Comparison of ENCODE assay signal across 8 mouse cellular contexts in genomic region chr19:46763356-46763755, GRCm38 (mm10). TPM values are rescaled to one million over a fixed set of nuclear protein-coding genes. Genes with fewer than 3 reads are reported as not detected.
DNase-seq lines count a peak whose midpoint lies in the region; ATAC-seq and TF ChIP-seq lines count a peak whose summit lies in the region.

No protein-coding gene starts in this region.

- TF ChIP-seq POLR2A in bone marrow macrophage, adult 2 months (IDR thresholded peaks at IDR 0.05; ENCODE audit: borderline replicate concordance, low read depth, low read length): no peak

- TF ChIP-seq CTCF in bone marrow macrophage, adult 2 months (IDR thresholded peaks at IDR 0.05; ENCODE audit: low read depth, low read length): no peak

- no peaks in the 10 kb centered on the region for H3K36me3 ChIP-seq in heart, embryonic 15.5 days
- no peaks in the 10 kb centered on the region for H3K36me3 ChIP-seq in hindbrain, embryonic 11.5 days (ENCODE audit: control insufficient read depth, insufficient read depth, low read length)
- no peaks in the 10 kb centered on the region for H3K36me3 ChIP-seq in midbrain, embryonic 13.5 days

- WGBS in heart, embryonic 15.5 days: 39% methylated on average over 7 of the region's 7 CpGs
- WGBS in hindbrain, embryonic 11.5 days: 6% methylated on average over 7 of the region's 7 CpGs
- WGBS in midbrain, embryonic 13.5 days: 10% methylated on average over 7 of the region's 7 CpGs

- no peak for DNase-seq in heart, adult 18-20 months
- peak; percentile 23 for DNase-seq in hindbrain, embryonic 11.5 days (ENCODE audit: low spot score)
- DNase-seq in urinary bladder, postnatal 36 days (ENCODE audit: low spot score in 2 of 2): no peak
- DNase-seq in spleen, postnatal 10 days (ENCODE audit: low spot score in 2 of 2): no peak

- H3K27me3 ChIP-seq in heart, embryonic 15.5 days: peaks cover 7% of the 10 kb centered on the region; the same call in 1 of the 2 replicates
- H3K27me3 ChIP-seq in hindbrain, embryonic 11.5 days (ENCODE audit: control insufficient read depth, insufficient read depth, low read length): peaks cover 6% of the 10 kb centered on the region
- H3K27me3 ChIP-seq in midbrain, embryonic 13.5 days: peaks cover 28% of the 10 kb centered on the region

- peaks cover 30% of the 10 kb centered on the region for H3K4me1 ChIP-seq in heart, embryonic 15.5 days (replicated peaks)
- peaks cover 11% of the 10 kb centered on the region for H3K4me1 ChIP-seq in bone marrow macrophage, adult 2 months (ENCODE audit: control insufficient read depth, insufficient read depth, low read length)
- H3K4me1 ChIP-seq in hindbrain, embryonic 11.5 days (replicated peaks; ENCODE audit: control insufficient read depth, insufficient read depth, low read length): peaks cover 5% of the 10 kb centered on the region; the same call in 1 of the 2 replicates
- peaks cover 40% of the 10 kb centered on the region for H3K4me1 ChIP-seq in midbrain, embryonic 13.5 days (replicated peaks)

- H3K9ac ChIP-seq in heart, embryonic 15.5 days: 0 out of 2 replicates have a peak overlapping the region, but pooled peaks have one; percentile 82
- H3K9ac ChIP-seq in hindbrain, embryonic 11.5 days (ENCODE audit: low read depth, low read length): no peak overlapping the region
- H3K9ac ChIP-seq in midbrain, embryonic 13.5 days (replicated peaks): no peak overlapping the region

- peak overlapping the region; percentile 76 for H3K4me3 ChIP-seq in heart, embryonic 15.5 days
- H3K4me3 ChIP-seq in bone marrow macrophage, adult 2 months (ENCODE audit: insufficient read depth, low read length): peak overlapping the region; percentile 84; the same call in 1 of the 2 replicates
- H3K4me3 ChIP-seq in hindbrain, embryonic 11.5 days (ENCODE audit: low read depth, low read length): peak overlapping the region; percentile 67
- H3K4me3 ChIP-seq in midbrain, embryonic 13.5 days (replicated peaks): peak overlapping the region; percentile 86

- no peak for ATAC-seq in heart, embryonic 15.5 days (replicated peaks; ENCODE audit: insufficient number of reproducible peaks, insufficient read depth, low FRiP score, low read depth)
- ATAC-seq in hindbrain, embryonic 11.5 days (ENCODE audit: low FRiP score): no peak
- no peak for ATAC-seq in midbrain, embryonic 13.5 days
- no peak for ATAC-seq in megakaryocyte, adult 5-6 weeks (ENCODE audit: poor library complexity, severe bottlenecking)

- no peaks in the 10 kb centered on the region for H3K9me3 ChIP-seq in heart, embryonic 15.5 days (replicated peaks)
- no peaks in the 10 kb centered on the region for H3K9me3 ChIP-seq in hindbrain, embryonic 11.5 days (ENCODE audit: control insufficient read depth, low read length)
- no peaks in the 10 kb centered on the region for H3K9me3 ChIP-seq in midbrain, embryonic 13.5 days

- H3K27ac ChIP-seq in heart, embryonic 15.5 days: no peak overlapping the region
- H3K27ac ChIP-seq in bone marrow macrophage, adult 2 months (ENCODE audit: insufficient read depth, low read depth, low read length): no peak overlapping the region
- no peak overlapping the region for H3K27ac ChIP-seq in hindbrain, embryonic 11.5 days (ENCODE audit: low read depth, low read length)
- no peak overlapping the region for H3K27ac ChIP-seq in midbrain, embryonic 13.5 days

- peak overlapping the region; percentile 96 for H3K4me2 ChIP-seq in heart, embryonic 15.5 days
- peak overlapping the region; percentile 90 for H3K4me2 ChIP-seq in hindbrain, embryonic 11.5 days (replicated peaks; ENCODE audit: low read depth, low read length)
- peak overlapping the region; percentile 86 for H3K4me2 ChIP-seq in midbrain, embryonic 13.5 days (replicated peaks)

RNA-seq across cellular contexts. Expression of gene Cnnm2, which starts 2.0 kb away (rescaled TPM):
- polyA plus RNA-seq in heart, embryonic 15.5 days (2015; fragmentation: Nextera tagmentation; extraction: Ambion mirVana): 2.4 and 3.0 TPM in 2 replicates
- 1 to 10 TPM; 5.7 to 6.7 TPM for total RNA-seq in heart, adult 18-20 months (2021)
- polyA plus RNA-seq in bone marrow macrophage, adult 2 months (2012; ENCODE audit: insufficient read depth, insufficient read length, missing spikeins): 16.0 and 16.2 TPM in 2 replicates
- 3.7 and 4.6 TPM in 2 replicates for polyA plus RNA-seq in hindbrain, embryonic 11.5 days (2014; fragmentation: Nextera tagmentation; extraction: Ambion mirVana)
- 4.4 and 7.5 TPM in 2 replicates for polyA plus RNA-seq in midbrain, embryonic 13.5 days (2015; fragmentation: Nextera tagmentation; extraction: Ambion mirVana)
- 3.9 and 6.9 TPM in 2 replicates for total RNA-seq in megakaryocyte, adult 5-6 weeks (2015)
- total RNA-seq in megakaryocyte, adult 5-6 weeks (2017): 2.4 and 4.3 TPM in 2 replicates

RNA-seq across cellular contexts. Expression of gene As3mt, which starts 56.1 kb away (rescaled TPM):
- polyA plus RNA-seq in heart, embryonic 15.5 days (2015; fragmentation: Nextera tagmentation; extraction: Ambion mirVana): 43.3 and 48.3 TPM in 2 replicates
- 10 to 100 TPM; 90.6 to 94.2 TPM for total RNA-seq in heart, adult 18-20 months (2021)
- polyA plus RNA-seq in bone marrow macrophage, adult 2 months (2012; ENCODE audit: insufficient read depth, insufficient read length, missing spikeins): 9.8 and 10.7 TPM in 2 replicates
- polyA plus RNA-seq in hindbrain, embryonic 11.5 days (2014; fragmentation: Nextera tagmentation; extraction: Ambion mirVana): 30.2 and 31.6 TPM in 2 replicates
- polyA plus RNA-seq in midbrain, embryonic 13.5 days (2015; fragmentation: Nextera tagmentation; extraction: Ambion mirVana): 32.6 and 34.2 TPM in 2 replicates
- total RNA-seq in megakaryocyte, adult 5-6 weeks (2015): 10.5 and 11.1 TPM in 2 replicates
- 20.5 and 21.0 TPM in 2 replicates for total RNA-seq in megakaryocyte, adult 5-6 weeks (2017)
